Mouse (Mus musculus): ENCODE results near the gene 2810408A11Rik.

The 2810408A11Rik gene

DNA sequence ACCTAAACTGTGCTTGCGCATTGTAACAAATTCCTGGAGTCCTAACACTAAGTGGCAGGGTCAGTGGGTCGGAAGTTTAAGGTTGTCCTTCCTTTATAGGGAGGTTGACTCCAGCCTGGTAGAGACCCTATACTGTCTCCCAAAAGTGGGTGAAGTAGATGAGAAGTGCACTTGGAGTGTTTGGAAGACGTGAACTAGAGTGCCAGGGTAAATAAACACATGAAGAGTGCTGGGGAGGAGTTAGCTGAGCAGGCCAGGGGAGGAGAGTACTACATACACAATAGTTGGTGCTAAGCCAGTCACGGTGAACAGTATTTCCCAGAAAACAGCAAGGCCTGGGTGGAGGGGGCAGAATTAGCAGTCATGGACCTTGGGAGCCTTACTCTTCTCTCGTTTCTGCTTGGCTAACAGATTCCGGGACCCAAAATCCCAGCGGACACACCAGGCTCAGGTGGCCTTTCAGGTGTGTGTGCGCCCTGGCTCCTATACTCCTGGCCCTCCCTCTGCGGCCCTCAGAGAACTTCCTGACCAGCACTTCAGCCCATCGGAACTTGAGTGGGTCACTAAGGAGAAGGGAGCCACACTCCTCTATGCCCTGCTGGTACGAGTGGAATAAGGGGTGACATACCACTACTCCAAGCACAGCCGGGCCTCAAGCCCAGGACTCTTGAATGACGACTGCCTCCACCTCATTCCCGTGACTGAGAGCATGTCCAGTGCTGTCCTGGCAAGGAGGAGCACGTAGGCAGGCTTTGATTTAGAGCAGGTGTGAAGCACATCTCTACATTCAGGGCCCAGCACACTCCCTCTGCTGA is 12.1 kb upstream of the 2810408A11Rik start:
- no peak for DNase-seq (ENCODE audit: low spot score)

DNA sequence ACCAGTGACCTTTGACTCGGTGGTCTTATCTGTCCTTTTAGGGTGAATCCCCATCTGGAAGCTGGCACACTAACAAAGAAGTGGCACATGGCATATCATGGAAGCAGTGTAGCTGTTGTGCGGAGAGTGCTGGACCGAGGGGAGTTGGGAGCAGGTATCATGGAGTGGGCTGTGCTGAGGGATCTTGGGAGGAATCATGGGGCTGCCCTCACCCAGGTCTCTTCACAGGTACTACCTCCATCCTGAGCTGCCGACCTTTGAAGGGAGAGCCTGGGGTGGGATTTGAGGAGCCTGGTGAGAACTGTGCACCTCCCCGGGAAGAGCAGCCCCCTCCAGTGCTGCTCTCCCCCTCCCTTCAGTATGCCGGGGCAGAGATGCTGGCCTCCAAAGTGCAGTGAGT is 10.9 kb upstream of the 2810408A11Rik start:
- DNase-seq (ENCODE audit: low spot score) = no peak

DNA sequence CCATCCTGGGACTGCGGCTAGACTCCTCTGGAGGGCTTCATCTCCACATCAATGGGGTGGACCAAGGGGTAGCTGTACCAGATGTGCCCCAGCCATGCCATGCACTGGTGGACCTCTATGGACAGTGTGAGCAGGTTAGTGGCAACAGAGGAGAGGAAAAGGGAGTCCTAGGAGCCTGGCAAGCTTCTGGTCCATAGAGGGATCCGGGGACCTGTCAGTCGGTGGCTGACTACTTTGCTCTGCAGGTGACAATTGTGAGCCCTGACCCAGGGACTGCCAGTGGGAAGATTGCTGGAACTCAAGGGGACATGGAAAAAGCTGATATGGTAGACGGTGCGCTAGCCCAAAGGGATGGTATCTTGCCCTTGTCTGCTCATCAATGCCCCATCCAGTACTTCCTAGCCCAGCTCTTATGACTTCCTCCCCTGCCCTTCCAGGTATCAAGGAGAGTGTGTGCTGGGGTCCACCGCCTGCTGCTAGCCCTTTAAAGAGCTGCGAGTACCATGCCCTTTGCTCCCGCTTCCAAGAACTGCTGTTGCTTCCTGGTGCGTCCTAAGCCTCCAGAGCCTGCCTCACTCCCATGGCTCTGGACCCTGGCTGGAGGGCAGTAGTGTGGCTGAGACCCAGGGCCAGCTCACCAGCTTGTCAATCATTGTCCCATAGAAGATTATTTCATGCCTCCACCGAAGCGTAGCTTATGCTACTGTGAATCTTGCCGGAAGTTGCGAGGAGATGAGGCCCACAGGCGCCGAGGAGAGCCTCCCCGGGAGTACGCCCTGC is 10.2 kb upstream of the 2810408A11Rik start:
- no peak for DNase-seq (ENCODE audit: low spot score)

DNA sequence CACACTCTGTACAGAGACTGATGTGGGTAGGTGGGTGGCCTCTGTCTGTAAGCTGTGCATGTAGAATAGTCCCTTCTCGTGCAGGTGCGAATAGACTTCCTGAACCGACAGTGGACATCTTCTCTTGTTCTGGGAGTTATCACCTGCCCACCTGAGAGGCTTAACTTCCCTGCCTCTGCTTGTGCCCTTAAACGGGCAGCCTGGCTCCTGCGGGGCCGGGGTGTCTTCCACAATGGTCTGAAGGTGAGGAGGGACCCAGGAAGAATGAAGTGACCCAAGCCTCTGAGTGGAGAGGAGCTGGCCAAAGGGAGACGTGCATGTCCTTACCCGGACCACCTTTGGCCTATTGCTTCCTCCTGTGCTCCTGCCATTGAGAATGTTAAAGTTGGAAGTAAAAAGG is 9.4 kb upstream of the 2810408A11Rik start:
- DNase-seq (ENCODE audit: low spot score) = no peak

DNA sequence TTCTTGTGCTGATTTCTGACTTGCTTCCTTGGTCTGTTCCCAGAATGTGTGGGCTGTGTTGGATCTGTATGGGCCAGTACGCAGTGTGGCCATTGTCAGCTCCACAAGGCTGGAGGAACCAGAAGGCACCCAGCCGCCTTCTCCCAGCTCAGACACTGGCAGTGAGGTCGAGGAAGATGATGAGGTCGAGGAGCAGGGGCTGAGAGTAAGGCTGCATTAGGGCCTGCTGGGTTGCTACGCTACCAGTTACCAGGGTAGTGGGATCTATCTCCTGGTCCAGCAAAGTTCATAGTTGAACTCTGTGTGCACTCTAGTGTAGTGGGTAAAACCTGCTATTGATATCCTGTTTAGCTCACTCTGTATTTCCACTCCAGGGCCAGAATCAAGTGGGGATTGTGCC is 8.4 kb upstream of the 2810408A11Rik start:
- no peak for DNase-seq (ENCODE audit: low spot score)

DNA sequence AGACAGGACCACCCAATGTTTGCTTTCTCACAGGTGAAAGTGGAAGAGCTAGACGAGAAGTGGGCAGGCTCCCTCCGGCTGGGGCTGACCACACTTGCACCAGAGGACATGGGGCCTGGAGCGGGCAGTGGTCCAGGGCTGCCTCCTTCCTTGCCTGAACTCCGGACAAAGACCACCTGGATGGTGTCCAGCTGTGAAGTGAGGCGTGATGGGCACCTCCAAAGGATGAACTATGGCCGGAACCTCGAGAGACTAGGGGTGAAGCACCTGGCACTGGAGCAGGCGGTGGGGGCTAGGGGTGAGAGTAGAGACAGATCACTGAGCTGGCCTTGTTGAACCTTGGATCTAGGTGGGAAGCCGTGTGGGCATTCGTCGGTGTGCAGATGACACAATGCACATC is 7.9 kb upstream of the 2810408A11Rik start:
- DNase-seq (ENCODE audit: low spot score) = no peak

DNA sequence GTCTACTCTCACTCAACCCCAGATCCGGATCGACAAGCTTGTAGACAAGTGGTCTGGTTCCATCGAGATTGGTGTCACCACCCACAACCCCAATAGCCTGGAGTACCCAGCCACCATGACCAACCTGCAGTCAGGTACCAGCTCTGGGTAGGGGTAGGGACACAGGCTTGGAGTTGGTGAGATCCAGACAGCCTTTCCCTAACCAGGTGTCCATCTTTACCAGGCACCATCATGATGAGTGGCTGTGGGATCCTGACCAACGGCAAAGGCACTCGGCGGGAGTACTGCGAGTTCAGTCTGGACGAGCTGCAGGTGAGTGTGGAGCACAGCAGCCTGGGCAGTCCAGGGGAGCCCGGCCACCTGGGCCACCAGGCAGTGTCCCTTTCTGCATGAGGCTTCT is 3.5 kb upstream of the 2810408A11Rik start:
- DNase-seq (ENCODE audit: low spot score) = no peak

DNA sequence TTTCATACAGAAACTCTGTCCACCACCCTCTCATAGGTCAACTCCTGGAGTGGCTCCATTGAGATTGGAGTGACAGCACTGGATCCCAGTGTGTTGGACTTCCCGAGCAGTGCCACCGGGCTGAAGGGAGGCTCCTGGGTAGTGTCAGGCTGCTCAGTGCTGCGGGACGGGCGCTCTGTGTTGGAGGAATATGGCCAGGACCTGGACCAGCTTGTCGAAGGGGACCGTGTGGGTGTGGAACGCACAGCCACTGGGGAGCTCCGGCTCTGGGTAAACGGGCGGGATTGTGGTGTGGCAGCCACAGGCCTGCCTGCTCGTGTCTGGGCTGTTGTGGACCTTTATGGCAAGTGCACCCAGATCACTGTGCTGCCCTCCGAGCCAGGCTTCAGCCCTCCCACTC is 2.2 kb upstream of the 2810408A11Rik start:
- no peak for DNase-seq (ENCODE audit: low spot score)

DNA sequence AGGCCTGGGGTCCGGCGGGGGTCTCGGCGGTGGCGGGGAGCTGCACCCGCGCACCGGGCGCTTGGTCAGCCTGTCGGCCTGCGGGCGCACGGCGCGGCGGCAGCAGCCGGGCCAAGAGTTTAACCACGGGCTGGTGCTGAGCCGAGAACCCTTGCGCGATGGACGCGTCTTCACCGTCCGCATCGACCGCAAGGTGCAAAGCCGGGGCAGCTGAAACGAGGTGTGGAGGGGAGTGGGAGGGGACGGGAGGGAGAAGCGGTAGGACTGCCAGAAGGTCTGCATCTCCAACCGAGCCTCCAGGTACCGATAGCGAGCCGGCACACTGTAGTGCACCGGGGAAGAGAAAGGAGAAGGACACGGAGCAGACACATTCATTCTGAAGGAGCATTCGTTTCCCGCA is 1.2 kb upstream of the 2810408A11Rik start:
- no peak for DNase-seq (ENCODE audit: low spot score)

DNA sequence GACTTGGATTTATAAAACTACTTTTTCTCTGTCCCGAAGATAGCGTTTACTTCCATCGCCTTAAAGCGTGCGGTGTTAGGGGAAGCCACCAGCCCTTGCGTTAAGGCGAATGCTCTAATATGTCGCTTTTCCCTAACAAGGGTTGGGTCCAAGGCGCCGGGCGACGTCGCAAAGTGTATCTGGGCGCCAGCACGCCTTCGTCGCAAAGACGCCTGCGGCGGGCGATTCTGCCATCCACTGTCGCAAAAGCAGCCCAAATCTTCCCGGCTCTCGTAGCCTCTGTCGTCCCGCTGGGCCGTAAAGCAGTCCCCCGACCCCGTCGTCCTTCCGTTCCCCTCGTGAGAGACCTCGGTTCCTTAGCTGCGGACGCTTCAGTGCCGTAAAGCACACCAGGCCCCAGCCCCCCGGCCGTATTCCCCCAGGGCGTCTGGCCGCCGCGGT is 639 bp upstream of the 2810408A11Rik start:
- DNase-seq (ENCODE audit: low spot score) = peak; percentile 93

DNA sequence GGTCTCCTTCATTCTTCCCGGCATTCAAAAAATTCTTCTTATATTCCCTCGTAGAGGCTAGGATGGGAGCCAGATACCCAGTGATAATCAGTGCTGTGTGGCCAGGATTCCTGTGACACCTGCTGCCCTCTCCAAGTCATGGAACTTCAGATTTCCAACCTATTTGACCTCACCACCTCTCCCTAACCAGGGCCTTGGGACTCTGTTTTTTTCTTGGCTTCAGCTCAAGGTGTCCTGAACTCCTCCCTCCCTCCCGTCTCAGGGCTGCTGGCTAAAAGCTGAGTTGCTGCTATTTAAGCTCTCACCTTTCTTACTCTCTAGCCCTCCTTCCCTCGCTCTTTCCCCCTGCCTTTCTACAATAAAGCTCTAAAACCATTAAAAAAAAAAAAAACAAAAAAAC is 917 bp downstream of the 2810408A11Rik start:
- DNase-seq (ENCODE audit: low spot score) = no peak

DNA sequence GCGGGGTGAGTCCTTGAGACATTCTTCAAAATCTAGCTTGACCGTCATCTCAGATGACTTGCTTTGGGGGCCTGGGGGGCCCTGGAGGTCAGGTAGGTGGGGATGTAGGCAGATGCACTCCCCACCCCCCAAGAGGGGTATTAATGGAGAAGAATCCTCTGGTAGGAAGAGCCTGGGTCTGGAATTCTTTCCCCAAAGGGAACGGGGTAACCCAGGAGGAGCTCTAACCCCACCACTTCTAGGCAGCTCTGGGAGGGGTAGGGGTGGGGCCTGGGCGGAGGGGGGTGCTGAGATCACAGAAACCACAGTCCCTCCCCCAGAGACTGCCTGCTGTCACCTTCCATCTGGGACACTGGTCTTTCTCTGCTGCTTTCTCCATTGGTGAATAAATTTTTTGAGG is 5.5 kb downstream of the 2810408A11Rik start, which contains the start of gene Acap1:
TSS of gene Acap1 (minus strand) at position 249 of the 400 bp plus-strand sequence.
- no peak for DNase-seq (ENCODE audit: low spot score)

DNA sequence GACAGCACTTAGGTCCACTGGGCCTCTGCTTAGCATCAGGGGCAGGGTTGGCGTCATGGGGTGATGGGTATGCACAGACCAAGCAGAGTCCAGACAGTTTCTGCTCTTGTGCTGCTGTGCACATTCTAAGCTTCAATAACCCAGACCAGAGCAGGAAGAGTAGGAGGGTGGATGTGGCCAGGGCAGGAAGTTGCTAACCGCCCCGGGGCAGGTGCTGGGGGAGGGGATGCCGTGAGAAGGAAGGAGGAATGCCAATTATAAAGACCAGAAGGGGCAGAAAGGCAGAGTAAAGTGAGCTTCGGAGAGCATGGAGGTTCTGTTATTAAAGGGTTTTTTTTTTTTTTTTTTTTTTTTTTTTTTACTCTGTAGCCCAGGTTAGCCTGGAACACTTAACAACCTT is 6.1 kb downstream of the 2810408A11Rik start:
- DNase-seq (ENCODE audit: low spot score) = no peak

DNA sequence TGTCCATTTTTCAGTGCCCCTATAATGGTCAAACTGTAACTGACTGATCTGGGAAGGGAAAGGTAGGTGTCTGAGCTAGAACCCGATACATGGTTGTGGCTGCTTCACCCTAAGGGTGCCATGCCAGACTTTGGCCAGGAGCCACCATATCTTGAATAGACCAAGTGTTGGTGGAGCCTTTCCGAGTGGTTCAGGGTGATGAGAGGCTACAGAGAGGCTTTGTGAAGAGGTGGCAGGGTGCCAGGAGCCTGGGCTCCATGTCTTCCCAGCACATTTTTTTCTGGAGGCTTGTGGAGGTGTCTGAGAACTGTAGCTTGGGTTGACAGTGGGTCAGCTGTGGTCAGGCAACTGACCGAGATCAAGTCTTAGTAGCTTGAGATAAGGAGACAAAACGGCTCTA is 9.3 kb downstream of the 2810408A11Rik start:
- DNase-seq (ENCODE audit: low spot score) = no peak

DNA sequence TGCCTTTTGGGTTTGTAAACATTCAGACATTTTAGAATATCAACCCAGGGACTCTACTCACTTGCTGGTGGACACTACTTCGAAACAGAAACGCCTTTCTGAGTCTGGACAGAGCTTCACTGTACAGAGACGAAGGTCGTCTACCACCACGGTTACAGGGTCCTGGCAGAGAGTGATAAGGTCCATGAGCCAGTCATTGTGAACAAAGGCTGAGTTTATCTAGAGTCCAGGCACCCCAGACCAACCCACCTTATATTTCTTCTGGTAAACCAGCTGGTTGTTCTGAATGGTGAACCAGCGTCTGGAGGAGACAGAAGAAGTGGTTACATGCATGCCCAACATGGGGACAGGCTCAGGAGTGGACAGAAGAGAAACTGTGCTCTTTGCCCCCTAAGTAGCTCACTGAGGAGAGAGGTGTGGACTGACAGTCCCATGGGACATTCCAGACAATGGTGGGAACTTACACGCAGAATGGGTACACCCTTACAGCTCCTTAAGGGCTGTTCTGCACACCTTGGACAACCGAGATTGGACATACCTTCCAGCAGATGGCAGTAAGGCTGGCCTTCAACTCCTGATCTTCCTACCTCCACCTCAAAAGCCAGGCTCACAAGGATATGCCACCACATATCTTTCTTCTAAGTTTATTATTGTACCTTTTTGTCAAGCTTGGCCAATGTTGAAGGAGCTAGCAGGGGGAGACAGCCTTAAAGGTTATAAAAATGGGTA is 13.7 kb downstream of the 2810408A11Rik start:
- DNase-seq (ENCODE audit: low spot score) = no peak

DNA sequence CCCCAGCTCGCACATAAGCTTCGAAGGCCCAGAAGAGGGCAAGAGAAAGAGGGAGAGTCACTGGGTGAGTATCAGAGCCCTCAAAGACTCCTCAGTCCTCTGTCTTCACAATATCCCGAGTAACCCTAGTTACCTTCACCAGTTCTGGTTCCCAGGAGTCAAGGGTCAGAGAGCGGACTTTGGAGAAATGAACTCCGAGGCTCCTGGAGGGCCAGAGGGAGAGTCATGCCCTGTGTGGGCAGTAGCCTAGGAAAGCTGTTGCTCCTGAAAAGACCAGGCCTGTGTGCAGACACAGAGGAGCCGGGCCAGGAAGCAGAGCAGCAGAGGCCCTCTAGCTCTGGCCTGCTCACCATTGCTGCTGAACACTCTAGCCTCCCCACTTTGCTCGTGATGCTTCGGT is 16.1 kb downstream of the 2810408A11Rik start:
- DNase-seq (ENCODE audit: low spot score) = no peak

DNA sequence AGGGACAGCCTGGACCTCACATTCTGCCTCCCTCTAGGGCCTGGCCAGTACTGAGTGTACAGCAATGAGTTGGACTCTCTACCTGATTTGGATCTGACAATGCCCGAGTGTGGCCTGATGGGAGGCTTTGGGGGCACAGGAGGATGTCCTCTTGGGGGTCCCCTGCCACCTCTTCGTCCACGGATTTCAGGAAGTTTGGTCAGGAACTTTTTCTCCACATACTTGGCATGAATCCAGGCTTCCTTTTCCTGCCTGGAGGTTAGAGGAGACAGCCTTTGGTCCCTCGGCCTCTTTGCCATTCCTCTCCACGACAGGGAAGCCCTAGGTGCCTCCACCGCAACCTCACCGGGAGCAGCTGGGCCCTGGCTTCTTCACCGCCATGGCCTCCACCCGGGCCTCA is 16.5 kb downstream of the 2810408A11Rik start:
- DNase-seq (ENCODE audit: low spot score) = no peak

DNA sequence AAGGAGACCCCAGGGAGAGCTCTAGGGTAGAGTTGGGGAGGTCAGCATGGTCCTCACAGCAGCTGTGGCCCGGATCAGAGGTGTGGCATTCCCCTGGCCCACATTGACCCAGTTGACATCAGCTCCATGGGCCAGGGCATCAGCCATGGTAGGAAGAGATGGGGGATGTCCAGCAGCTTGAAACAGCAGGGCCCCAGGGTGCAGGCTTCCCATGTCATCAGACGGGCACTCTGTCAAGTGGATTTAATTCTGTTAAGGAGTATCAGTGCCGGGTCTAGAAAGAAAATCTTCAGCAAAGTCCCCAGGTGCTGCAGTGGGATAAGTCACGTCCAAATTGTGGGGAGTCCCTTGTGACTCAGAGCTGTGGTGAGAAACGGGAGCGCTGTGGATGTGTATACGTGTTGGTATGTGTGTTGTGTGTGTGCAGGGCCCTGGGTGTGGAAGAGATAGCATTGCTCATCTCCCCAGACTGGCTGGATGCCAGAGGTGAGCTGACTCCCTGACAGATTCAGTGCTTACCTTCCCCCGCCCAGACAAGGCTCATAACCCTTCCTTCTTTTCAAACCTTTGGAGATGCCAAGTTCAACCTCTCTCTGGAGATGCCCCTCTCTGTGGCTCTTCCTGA is 17.1 kb downstream of the 2810408A11Rik start:
- no peak for DNase-seq (ENCODE audit: low spot score)

DNA sequence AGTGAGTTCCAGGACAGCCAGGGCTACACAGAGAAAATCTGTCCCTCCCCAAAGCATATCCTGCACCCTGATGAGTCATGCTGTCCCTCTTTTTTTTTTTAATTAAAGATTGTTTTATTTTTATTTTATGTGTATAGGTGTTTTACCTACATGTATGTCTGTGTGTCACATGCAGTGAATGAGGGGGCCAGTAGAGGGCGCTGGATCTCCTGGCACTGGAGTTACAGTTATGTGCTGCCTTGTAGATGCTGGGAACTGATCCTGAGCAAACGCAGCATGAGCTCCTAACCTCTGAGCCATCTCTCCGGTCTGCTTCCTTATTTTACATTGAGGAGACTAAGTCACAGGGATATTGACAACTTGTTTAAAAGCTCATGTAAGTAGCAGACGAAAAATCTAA is 17.7 kb downstream of the 2810408A11Rik start:
- no peak for DNase-seq (ENCODE audit: low spot score)

DNA sequence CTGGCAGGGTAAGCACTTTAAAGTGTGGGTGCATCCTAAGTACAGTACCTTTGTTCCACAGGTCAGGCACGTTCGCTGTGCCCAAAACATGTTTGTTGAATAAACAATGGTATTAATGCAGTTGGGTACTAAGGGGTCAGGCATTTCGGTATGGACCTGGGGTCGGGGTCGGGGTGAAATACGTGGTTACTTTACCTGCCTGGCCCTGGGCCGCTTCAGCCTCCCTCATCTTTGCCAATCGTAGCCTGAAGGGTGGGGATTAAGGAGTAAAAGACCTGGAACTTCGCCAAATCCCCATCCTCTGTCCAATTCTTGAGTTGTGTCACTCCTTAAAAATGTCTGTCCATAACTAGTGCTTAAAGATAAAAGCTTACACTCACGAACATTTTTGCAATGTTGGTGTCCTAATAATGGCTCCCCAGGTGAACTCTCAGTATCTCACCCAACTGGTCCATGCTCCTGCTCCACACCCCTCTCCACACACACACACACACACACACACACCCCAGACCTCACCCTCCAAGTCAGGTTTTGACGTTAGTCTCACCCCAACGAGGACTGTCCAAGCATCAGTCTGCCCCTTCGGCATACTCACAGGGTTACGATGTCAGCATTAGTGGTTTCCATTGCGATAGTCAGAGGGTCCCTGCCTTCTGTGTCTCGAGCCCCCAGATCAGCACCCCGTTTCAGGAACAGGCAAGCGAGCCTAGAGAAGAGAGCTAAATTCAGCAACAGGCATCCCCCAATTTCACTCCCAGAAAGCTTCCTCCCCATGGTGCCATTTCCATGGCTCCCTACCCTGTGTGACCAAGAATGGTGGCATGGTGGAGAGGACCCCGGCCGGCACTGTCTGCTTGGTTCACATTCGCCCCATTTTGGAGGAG is 18.8 kb downstream of the 2810408A11Rik start:
- no peak for DNase-seq (ENCODE audit: low spot score)
